Mouse (Mus musculus): ENCODE data around the gene Map1b.

DNA sequence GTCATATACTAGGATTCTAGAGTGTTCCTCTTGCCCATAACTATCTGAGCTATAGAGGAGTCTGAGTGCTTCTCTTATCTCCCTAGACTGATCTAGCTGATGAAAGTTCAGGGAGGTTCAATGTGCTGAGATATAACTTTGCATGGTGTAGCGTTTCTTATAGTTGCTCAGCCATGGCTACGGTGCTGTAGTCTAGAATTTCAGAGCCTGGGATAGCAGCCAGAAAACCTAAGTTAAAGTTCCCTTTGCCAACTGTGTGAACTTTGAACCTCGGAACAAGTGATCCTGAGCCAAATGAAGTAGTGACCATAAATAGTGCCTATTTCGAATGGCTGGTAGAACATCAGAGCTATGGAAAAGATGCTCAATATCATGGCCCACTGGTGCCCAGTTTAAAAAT, 56.7 kb downstream of the Map1b start:
- TF ChIP-seq CTCF (IDR thresholded peaks at IDR 0.05; ENCODE audit: control insufficient read depth, insufficient read depth, low read length): no peak
- TF ChIP-seq POLR2A (IDR thresholded peaks at IDR 0.05; ENCODE audit: borderline replicate concordance, control insufficient read depth, low read depth, low read length): no peak
